ENCODE assay signal across 14 mouse cellular contexts in the genomic region with DNA sequence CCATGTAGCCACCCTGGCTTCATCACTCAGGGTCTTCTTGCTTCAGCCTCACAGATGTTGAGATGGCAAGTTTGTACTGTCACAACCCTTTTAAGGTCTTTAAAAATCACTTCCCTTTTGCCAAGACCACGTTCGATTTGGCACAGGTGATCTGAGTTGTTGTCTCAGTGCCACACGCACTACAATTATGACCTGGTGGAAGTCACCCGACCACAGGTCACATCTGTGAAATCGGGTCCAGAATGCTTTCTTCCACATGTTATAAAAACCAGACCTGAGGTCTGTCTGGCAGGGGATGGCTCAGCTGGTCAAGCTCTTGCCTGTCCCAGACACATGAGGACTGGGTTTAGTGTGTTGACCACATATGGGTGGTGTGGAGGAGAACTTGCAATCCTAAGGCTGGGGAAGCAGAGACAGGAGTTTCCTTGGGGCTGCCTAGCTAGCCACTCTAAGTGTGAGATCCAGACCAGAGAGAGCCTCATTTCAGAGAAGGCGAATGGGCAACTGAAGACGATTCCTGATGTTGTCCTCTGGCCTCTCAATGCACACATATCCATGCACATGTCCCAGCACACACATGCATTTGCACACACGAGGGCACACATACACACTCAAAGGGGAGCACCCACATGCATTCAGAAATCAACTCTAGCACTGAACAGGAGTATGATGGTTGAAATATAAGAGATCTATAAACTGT.
DNase-seq lines count a peak whose midpoint lies in the region; ATAC-seq and TF ChIP-seq lines count a peak whose summit lies in the region.
"Had no signal": no experiment of that assay in that cellular context is flagged by ENCODE, and none has a peak within 500 bp of the region (broad histone marks: within the 10 kb centered on the region; RNA-seq: fewer than 3 reads in every experiment).

No protein-coding gene starts in this region.

- H3K9me3 ChIP-seq in kidney, embryonic 15.5 days (replicated peaks) = no peaks in the 10 kb centered on the region
- H3K9me3 ChIP-seq: forebrain, embryonic 12.5 days; midbrain, embryonic 13.5 days; neural tube, embryonic 15.5 days had no signal

- TF ChIP-seq POLR2A in spleen, adult 2 months (IDR thresholded peaks at IDR 0.05; ENCODE audit: low read depth, low read length) = no peak

- WGBS in kidney, embryonic 15.5 days = 87% methylated on average over 8 of the region's 8 CpGs
- WGBS in spleen, adult 2 months = 36% methylated on average over 8 of the region's 8 CpGs

- H3K27ac ChIP-seq in kidney, embryonic 15.5 days = peak overlapping the region; percentile 79
- peak overlapping the region; percentile 58 for H3K27ac ChIP-seq in spleen, adult 2 months (ENCODE audit: insufficient read depth, low read length)
- H3K27ac ChIP-seq: forebrain, embryonic 12.5 days; layer of hippocampus, adult 2 months; midbrain, embryonic 13.5 days; neural tube, embryonic 15.5 days had no signal

- no peak overlapping the region for H3K4me3 ChIP-seq in kidney, embryonic 15.5 days (replicated peaks)
- H3K4me3 ChIP-seq in spleen, adult 2 months (ENCODE audit: extremely low read depth, insufficient read depth, insufficient read length) = no peak overlapping the region
- H3K4me3 ChIP-seq: forebrain, embryonic 12.5 days; layer of hippocampus, adult 2 months; midbrain, embryonic 13.5 days; myocyte; neural tube, embryonic 15.5 days had no signal

- H3K4me2 ChIP-seq in kidney, embryonic 15.5 days = no peak overlapping the region
- H3K4me2 ChIP-seq: forebrain, embryonic 12.5 days; lung, embryonic 14.5 days; midbrain, embryonic 13.5 days; neural tube, embryonic 15.5 days had no signal

- no peaks in the 10 kb centered on the region for H3K36me3 ChIP-seq in kidney, embryonic 15.5 days
- H3K36me3 ChIP-seq in spleen, adult 2 months (ENCODE audit: control insufficient read depth, insufficient read depth, low read length) = no peaks in the 10 kb centered on the region
- H3K36me3 ChIP-seq: forebrain, embryonic 12.5 days; midbrain, embryonic 13.5 days; neural tube, embryonic 15.5 days had no signal

- peaks cover 11% of the 10 kb centered on the region for H3K4me1 ChIP-seq in kidney, embryonic 15.5 days
- peaks cover 20% of the 10 kb centered on the region for H3K4me1 ChIP-seq in spleen, adult 2 months (ENCODE audit: control insufficient read depth, insufficient read depth, insufficient read length)

- DNase-seq in kidney, postnatal 14 days = no peak
- DNase-seq in spleen, adult 2 months (ENCODE audit: low read depth in 1 of 2, low spot score in 2 of 2) = peak in 1 of 2 experiments; percentile 57
- no peak for DNase-seq in spleen, adult 12 weeks (ENCODE audit: low spot score)
- DNase-seq in thymus, postnatal 14 days = no peak

- TF ChIP-seq CTCF in spleen, adult 2 months (IDR thresholded peaks at IDR 0.05; ENCODE audit: extremely low read depth, insufficient read depth, insufficient read length, insufficient replicate concordance) = no peak

- ATAC-seq in kidney, embryonic 15.5 days (replicated peaks; ENCODE audit: low FRiP score) = no peak
- peak; percentile 30 for ATAC-seq in common myeloid progenitor, adult 5-6 weeks (replicated peaks; ENCODE audit: low read depth, poor library complexity, severe bottlenecking)
- no peak for ATAC-seq in megakaryocyte-erythroid progenitor cell, adult 5-6 weeks (replicated peaks; ENCODE audit: low FRiP score, low TSS enrichment, poor library complexity, severe bottlenecking)

- no peak overlapping the region for H3K9ac ChIP-seq in kidney, embryonic 15.5 days
- H3K9ac ChIP-seq: forebrain, embryonic 12.5 days; lung, embryonic 14.5 days; midbrain, embryonic 13.5 days; neural tube, embryonic 15.5 days had no signal

- no peaks in the 10 kb centered on the region for H3K27me3 ChIP-seq in kidney, embryonic 15.5 days
- no peaks in the 10 kb centered on the region for H3K27me3 ChIP-seq in spleen, adult 2 months (ENCODE audit: control insufficient read depth, insufficient read depth, low read length)
- H3K27me3 ChIP-seq: forebrain, embryonic 12.5 days; midbrain, embryonic 13.5 days; neural tube, embryonic 15.5 days; Patski had no signal
